Mouse (Mus musculus): ENCODE measurements at regions not wholly inside any gene's neighbourhood (a gene's known extent, or its start where the extent isn't known, plus 50 kb on each side); places are given as distances from the start of the nearest gene placed in this dataset.
"Not testable (repeated sequence)": the region's sequence is repeated elsewhere in the genome, so short reads cannot be mapped to it uniquely, and the experiment has no call there.

DNA sequence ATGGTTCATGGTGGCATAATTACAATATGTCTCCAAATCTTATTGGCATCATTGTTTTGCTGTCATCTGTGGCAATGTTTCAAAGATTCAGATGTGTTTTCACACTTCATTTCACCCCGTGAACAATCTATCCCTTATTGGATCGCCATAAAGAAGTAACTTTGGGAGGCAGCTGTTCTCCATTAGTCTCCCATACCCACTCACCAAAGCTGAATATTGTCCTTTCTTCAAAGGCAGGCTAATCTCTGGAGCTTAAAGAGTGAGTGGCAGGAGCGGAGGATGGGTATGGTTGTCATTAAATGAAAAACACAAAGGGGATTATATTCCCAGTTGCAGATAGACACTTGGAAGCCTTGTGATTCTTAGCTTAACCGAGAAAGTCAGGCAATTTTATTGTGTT, 2660.3 kb upstream of the Gm12353 start:
- Histone ChIP-seq H3K9ac (ENCODE audit: low read depth, poor library complexity, severe bottlenecking) (no peak overlapping the region), H3K27me3 (ENCODE audit: control insufficient read depth, insufficient read depth, low read length, poor library complexity, severe bottlenecking) (no peaks in the 10 kb centered on the region), H3K9me3 (replicated peaks; ENCODE audit: control insufficient read depth, insufficient read depth, low read length, poor library complexity, severe bottlenecking) (no peaks in the 10 kb centered on the region), H3K4me1 (ENCODE audit: control insufficient read depth, insufficient read depth, low read length) (no peaks in the 10 kb centered on the region), H3K27ac (ENCODE audit: insufficient read depth, low read length) (no peak overlapping the region), H3K36me3 (ENCODE audit: control insufficient read depth, insufficient read depth, low read length, poor library complexity, severe bottlenecking) (no peaks in the 10 kb centered on the region), H3K4me3 (ENCODE audit: low read depth, low read length) (no peak overlapping the region)
- TF ChIP-seq EP300 (IDR thresholded peaks at IDR 0.05; ENCODE audit: insufficient read depth, low read depth, low read length) (no peak), POLR2A (IDR thresholded peaks at IDR 0.05; ENCODE audit: insufficient read depth, low read length) (no peak), CTCF (IDR thresholded peaks at IDR 0.05; ENCODE audit: low read depth, low read length) (no peak)

DNA sequence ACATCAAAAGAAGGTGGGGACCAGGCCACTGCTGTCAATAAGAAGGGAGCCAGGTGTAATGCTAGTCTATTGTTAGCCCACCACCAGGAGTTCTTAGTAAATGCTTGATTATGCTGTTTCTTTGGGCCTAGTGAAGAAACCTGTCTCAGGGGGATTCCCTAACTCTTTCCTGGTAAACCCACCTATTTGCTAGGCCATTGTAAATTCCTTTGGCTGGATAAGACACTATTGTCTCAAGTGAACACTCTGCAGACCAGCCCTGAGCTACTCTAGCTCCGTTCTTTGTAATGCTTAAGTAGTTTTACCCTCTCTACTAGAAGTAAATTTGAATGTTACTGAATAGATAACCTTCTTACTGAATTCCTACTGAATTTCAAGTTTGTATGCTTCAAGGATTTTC, 2650.7 kb upstream of the Gm12353 start:
- not testable (repeated sequence) for H3K36me3 ChIP-seq (ENCODE audit: control insufficient read depth, insufficient read depth, low read length, poor library complexity, severe bottlenecking); H3K9ac ChIP-seq (ENCODE audit: low read depth, poor library complexity, severe bottlenecking); H3K27me3 ChIP-seq (ENCODE audit: control insufficient read depth, insufficient read depth, low read length, poor library complexity, severe bottlenecking); H3K9me3 ChIP-seq (replicated peaks; ENCODE audit: control insufficient read depth, insufficient read depth, low read length, poor library complexity, severe bottlenecking); H3K4me1 ChIP-seq (ENCODE audit: control insufficient read depth, insufficient read depth, low read length); H3K4me3 ChIP-seq (ENCODE audit: low read depth, low read length)
- peak overlapping the region; percentile 56; the same call in 1 of the 2 replicates for H3K27ac ChIP-seq (ENCODE audit: insufficient read depth, low read length)

DNA sequence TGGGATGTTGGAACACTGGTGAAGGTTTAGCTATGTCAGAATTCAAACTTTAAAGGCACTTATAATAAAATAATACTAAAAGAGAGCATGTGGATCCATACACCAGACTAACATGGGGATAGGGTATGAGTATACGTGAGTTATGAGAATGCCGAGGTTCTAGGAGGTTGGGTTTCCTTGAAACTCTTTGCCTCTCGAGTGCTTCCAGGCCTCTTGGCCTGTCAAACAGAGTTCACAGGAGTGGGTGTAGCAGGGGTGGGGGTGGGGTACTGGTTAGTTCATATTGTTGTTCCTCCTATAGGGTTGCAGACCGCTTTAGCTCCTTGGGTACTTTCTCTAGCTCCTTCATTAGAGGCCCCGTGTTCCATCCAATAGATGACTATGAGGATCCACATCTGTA, 2650.3 kb upstream of the Gm12353 start:
- H3K9ac ChIP-seq (ENCODE audit: low read depth, poor library complexity, severe bottlenecking); H3K4me1 ChIP-seq (ENCODE audit: control insufficient read depth, insufficient read depth, low read length); H3K27me3 ChIP-seq (ENCODE audit: control insufficient read depth, insufficient read depth, low read length, poor library complexity, severe bottlenecking); H3K4me3 ChIP-seq (ENCODE audit: low read depth, low read length); H3K36me3 ChIP-seq (ENCODE audit: control insufficient read depth, insufficient read depth, low read length, poor library complexity, severe bottlenecking); H3K9me3 ChIP-seq (replicated peaks; ENCODE audit: control insufficient read depth, insufficient read depth, low read length, poor library complexity, severe bottlenecking): not testable (repeated sequence)
- H3K27ac ChIP-seq (ENCODE audit: insufficient read depth, low read length) = peak overlapping the region; percentile 73

DNA sequence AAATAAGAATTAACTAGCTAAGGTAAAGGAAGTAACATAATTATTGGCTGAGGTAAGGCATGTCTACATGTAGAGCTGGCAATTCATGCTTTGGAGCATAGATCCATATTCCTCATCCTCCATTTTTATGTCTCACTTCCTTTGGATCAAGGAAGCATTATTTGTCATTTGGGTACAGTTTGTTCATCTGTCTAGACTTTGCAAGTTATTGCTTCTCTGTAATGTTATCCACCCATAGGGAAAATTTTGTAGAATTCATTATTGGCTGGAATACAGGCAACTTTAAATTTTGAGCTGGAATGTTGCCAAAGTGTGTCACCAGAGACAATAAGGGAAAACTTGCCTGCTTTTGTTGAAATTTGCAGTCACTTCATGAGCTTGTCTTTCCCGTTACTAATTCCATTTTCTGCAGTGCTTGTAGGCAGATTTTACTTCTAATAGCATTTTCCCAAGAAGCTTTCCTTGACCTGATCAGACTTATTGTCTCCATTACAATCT, 2623.5 kb upstream of the Gm12353 start:
- H3K36me3 ChIP-seq (ENCODE audit: control insufficient read depth, insufficient read depth, low read length, poor library complexity, severe bottlenecking) = no peaks in the 10 kb centered on the region
- no peak overlapping the region for H3K4me3 ChIP-seq (ENCODE audit: low read depth, low read length)
- TF ChIP-seq POLR2A (IDR thresholded peaks at IDR 0.05; ENCODE audit: insufficient read depth, low read length) (no peak), EP300 (IDR thresholded peaks at IDR 0.05; ENCODE audit: insufficient read depth, low read depth, low read length) (no peak), CTCF (IDR thresholded peaks at IDR 0.05; ENCODE audit: low read depth, low read length) (no peak)
- H3K9me3 ChIP-seq (replicated peaks; ENCODE audit: control insufficient read depth, insufficient read depth, low read length, poor library complexity, severe bottlenecking) = no peaks in the 10 kb centered on the region
- no peak overlapping the region for H3K9ac ChIP-seq (ENCODE audit: low read depth, poor library complexity, severe bottlenecking)
- no peaks in the 10 kb centered on the region for H3K4me1 ChIP-seq (ENCODE audit: control insufficient read depth, insufficient read depth, low read length)
- H3K27ac ChIP-seq (ENCODE audit: insufficient read depth, low read length) = no peak overlapping the region
- H3K27me3 ChIP-seq (ENCODE audit: control insufficient read depth, insufficient read depth, low read length, poor library complexity, severe bottlenecking) = no peaks in the 10 kb centered on the region

DNA sequence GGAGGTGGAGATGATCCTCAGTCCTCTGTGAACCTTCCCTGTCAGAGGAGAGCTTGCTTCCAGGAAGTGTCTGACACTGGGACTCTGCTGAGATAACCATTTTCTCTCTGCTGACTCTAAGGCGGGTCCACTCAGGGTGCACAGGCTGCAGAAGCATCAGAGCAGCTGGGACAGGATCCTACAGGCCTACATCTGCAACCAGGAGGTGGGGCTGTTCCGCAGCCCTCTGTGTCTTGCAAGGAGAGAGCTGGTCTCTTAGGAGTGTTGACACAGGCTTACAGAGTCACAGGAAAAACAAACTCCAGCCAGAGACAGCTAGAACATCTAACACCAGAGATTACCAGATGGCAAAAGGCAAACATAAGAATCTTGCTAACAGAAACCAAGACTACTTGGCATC, 2578.6 kb upstream of the Gm12353 start:
- no peaks in the 10 kb centered on the region for H3K36me3 ChIP-seq (ENCODE audit: control insufficient read depth, insufficient read depth, low read length, poor library complexity, severe bottlenecking)
- H3K27ac ChIP-seq (ENCODE audit: insufficient read depth, low read length) = no peak overlapping the region
- H3K4me3 ChIP-seq (ENCODE audit: low read depth, low read length) = no peak overlapping the region
- no peak for TF ChIP-seq EP300 (IDR thresholded peaks at IDR 0.05; ENCODE audit: insufficient read depth, low read depth, low read length)
- peak; percentile 54 for TF ChIP-seq CTCF (IDR thresholded peaks at IDR 0.05; ENCODE audit: low read depth, low read length)
- no peak for TF ChIP-seq POLR2A (IDR thresholded peaks at IDR 0.05; ENCODE audit: insufficient read depth, low read length)
- H3K9me3 ChIP-seq (replicated peaks; ENCODE audit: control insufficient read depth, insufficient read depth, low read length, poor library complexity, severe bottlenecking) = no peaks in the 10 kb centered on the region
- H3K9ac ChIP-seq (ENCODE audit: low read depth, poor library complexity, severe bottlenecking) = no peak overlapping the region
- H3K4me1 ChIP-seq (ENCODE audit: control insufficient read depth, insufficient read depth, low read length) = no peaks in the 10 kb centered on the region
- H3K27me3 ChIP-seq (ENCODE audit: control insufficient read depth, insufficient read depth, low read length, poor library complexity, severe bottlenecking) = no peaks in the 10 kb centered on the region

Data from ES-Bruce4 (cell line).